Mouse (Mus musculus) MEL-GATA-1-ER (cell line): ENCODE data around the gene Sez6l.
"Not testable (repeated sequence)": the region's sequence is repeated elsewhere in the genome, so short reads cannot be mapped to it uniquely, and the experiment has no call there.

Experiments
- DNase-seq: peaks from one replicate; pipeline ENCODE4 v3.0.0-alpha.2; 2012; ENCODE audit warnings: low read depth; ENCODE audit errors: extremely low read depth

The Sez6l gene

GRCm38 (mm10) chr5:112438535-112438934 lies 138.4 kb downstream of the Sez6l start:
- no peak for DNase-seq

- DNase-seq = peak; percentile 9
Measured at GRCm38 (mm10) chr5:112433004-112433403, 144.0 kb downstream of the Sez6l start.

- DNase-seq = no peak
Measured at GRCm38 (mm10) chr5:112432033-112432432, 145.0 kb downstream of the Sez6l start.

GRCm38 (mm10) chr5:112431120-112431775 lies 145.7 kb downstream of the Sez6l start:
- no peak for DNase-seq

GRCm38 (mm10) chr5:112428944-112429343 lies 148.0 kb downstream of the Sez6l start:
- DNase-seq = no peak

GRCm38 (mm10) chr5:112427283-112427682 lies 149.7 kb downstream of the Sez6l start:
- DNase-seq = no peak

- no peak for DNase-seq
Measured at GRCm38 (mm10) chr5:112426635-112427034, 150.3 kb downstream of the Sez6l start.

GRCm38 (mm10) chr5:112419535-112419934 lies 157.4 kb downstream of the Sez6l start:
- no peak for DNase-seq

- no peak for DNase-seq
Measured at GRCm38 (mm10) chr5:112418023-112418422, 159.0 kb downstream of the Sez6l start.

- no peak for DNase-seq
Measured at GRCm38 (mm10) chr5:112416673-112417072, 160.3 kb downstream of the Sez6l start.

- not testable (repeated sequence) for DNase-seq
Measured at GRCm38 (mm10) chr5:112412781-112413180, 164.2 kb downstream of the Sez6l start.

- DNase-seq = no peak
Measured at GRCm38 (mm10) chr5:112411514-112412335, 165.3 kb downstream of the Sez6l start.

GRCm38 (mm10) chr5:112411072-112411471 lies 165.9 kb downstream of the Sez6l start:
- no peak for DNase-seq

GRCm38 (mm10) chr5:112409274-112409673 lies 167.7 kb downstream of the Sez6l start:
- DNase-seq = no peak

- DNase-seq = no peak
Measured at GRCm38 (mm10) chr5:112406017-112406416, 171.0 kb downstream of the Sez6l start.

GRCm38 (mm10) chr5:112402437-112402836 lies 174.5 kb downstream of the Sez6l start:
- no peak for DNase-seq

GRCm38 (mm10) chr5:112399284-112399683 lies 177.7 kb downstream of the Sez6l start:
- DNase-seq = no peak

GRCm38 (mm10) chr5:112396066-112396465 lies 180.9 kb downstream of the Sez6l start:
- no peak for DNase-seq

- DNase-seq = no peak
Measured at GRCm38 (mm10) chr5:112394779-112395443, 182.1 kb downstream of the Sez6l start, which contains the start of gene Asphd2. Gene Asphd2, minus strand, starts transcription at chr5:112394866.

- no peak for DNase-seq
Measured at GRCm38 (mm10) chr5:112394415-112394763, 182.6 kb downstream of the Sez6l start.

- DNase-seq = no peak
Measured at GRCm38 (mm10) chr5:112393741-112394414, 183.1 kb downstream of the Sez6l start.
